Mouse (Mus musculus): Measurements from ENCODE around the gene Ptgs1.

The Ptgs1 gene

DNA sequence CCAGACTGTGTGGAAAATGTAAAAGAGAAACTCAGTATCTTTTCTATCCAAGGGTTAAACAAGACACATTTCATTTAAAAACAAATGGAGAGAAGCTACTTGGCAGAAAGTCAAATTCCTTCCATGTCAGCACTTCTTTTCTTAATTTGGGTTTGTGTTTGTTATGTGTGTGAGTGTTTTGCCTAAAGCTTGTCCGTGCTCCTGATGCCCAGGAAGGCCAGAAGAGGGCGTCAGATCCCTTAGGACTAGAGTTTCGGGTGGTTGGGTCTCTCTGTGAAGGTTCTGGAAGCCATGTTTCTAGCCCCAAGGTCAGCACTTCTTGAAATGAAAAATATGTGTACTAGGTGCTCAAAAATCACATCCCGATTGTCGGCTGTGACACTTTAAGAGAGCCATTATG is 15.8 kb upstream of the Ptgs1 start:
- DNase-seq (ENCODE audit: low read depth, low spot score) = no peak

DNA sequence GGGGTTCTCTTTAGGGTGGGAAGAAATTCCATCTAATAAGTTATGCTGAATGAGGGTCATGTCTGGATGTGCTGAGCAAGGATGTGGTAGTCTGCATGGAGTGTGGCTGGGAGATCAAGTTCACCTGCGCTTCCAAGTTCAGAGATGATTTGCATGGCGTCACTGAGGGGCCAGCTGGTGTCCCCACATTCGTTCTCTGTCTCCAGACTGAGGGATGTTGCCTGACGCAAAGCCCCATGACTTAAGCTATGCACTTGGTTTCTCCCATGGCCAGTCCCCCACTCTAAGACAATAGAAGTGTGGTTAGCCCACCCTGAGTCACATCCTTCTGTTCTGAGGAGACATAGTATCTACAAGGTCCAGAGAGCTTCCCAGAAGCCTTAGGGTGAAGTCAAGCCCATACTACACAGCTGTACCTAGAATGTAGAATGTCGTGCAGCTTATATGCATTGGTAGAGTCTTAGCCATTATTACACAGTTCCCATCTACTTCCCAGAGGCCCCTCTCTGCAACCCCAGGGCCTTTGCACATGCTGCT is 15.0 kb upstream of the Ptgs1 start:
- no peak for DNase-seq (ENCODE audit: low read depth, low spot score)

DNA sequence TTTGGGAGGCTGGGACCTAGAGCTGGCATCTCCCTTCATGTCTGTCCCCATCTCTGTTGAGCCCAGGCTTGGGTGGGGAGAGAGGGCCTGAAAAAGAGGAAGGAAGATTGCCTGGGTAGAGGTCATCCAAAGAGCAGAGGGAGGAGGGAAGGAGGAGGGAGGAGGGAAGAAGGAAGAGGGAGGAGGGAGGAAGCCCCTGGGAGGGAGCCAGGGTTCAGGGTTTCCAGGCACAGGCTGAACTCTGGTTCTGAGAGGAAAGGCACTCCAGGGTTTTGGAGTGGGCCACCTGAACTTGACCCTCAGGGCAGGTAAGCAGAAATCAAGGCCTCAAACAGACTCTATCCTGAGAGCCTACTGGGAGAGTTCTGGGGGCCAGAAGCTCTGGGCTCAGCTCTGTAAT is 13.7 kb upstream of the Ptgs1 start:
- DNase-seq (ENCODE audit: low read depth, low spot score) = no peak

DNA sequence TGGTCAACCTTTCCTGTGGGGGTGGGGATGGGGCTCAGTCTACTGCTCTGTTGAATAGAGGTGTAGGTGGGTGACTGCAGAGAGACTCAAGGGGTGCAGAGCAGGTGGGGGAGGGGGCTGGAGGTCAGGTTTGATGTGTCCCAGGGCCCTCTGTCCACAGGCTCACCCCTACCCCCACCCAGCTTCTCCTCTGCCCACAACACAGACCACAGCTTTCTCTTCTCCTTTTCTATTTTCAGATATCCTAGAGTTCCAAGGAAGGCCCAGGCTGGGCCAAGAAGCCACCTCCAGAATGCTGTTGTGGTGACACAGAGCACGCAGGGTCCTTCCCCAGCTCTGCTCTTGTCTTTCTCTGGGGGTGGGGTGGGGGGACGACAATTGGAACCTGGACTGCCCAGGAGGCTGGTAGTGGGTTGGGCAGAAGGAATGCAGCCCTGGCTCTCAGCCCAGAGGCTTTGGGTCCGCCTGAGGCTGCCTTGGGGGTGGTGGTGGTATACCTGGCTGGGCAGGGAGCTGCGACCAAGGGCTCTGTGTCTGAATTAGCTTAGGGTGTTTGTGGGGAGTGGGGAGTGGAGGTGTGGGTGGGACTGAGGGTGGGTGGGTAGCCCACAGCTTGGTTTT is 13.2 kb upstream of the Ptgs1 start:
- no peak for DNase-seq (ENCODE audit: low read depth, low spot score)

DNA sequence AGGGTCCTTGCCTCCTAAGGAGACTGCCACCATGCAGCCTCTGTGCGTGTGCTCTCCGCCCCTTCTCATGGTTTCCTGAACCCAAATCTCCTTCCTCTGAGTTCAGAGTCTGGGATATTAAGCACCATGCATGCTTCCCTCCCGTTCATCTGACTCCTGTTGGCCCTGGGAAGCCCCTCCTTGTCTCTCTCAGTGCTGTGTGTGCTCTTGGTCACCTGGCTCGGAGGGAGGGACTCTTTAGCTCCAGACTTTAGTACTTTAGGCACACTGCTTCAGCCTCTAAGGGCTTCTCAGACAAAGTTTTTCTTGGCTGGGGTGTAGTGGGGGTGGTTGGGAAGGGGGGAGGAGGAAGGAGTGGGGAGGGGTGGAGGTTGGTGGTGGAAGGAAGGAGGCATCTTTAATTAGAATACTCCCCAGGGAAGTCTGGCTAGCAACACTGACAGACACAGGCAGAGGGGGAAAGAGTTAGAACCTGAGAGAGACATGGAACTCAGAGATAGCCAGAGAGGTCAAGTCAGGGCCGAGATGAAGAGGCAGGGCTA is 12.5 kb upstream of the Ptgs1 start:
- DNase-seq (ENCODE audit: low read depth, low spot score) = no peak

DNA sequence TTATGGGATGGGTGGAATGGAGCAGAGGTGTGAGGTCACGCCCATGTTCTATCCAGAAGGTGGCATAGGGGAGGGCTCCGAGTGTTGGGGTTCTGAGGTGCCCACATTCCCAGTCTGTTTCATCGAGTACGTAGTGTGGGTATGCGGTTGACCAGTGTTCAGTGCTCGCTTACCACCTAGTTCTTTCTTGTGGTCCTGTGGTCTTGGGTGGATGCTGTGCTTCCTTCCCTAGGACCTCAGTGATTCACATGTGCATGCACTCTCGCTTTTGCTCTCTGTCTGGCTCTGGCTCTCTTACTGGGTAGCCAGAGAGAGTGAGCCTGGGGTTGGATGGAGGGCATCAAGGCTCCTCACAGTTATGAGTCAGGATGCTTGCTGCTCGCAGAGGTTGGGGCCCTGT is 10.1 kb upstream of the Ptgs1 start:
- DNase-seq (ENCODE audit: low read depth, low spot score) = no peak

DNA sequence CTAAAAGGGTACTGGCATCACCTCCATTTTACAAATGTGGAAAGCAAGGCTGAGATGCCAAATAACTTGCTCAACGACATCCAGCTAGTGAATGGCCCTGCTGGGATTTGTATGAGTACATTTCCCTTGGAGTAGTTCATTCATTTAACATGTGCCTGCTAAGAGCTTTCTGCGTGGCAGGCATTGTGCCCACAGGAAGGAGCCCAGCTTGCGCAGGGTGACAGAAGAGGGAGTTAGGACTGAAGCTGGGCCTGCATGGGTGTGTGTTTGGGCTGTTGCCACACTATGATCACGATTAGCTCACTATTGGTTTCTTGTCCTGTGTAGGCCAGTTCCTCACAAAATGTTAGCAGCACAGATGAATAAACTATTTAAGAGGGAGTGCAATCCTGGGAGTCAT is 9.3 kb upstream of the Ptgs1 start:
- DNase-seq (ENCODE audit: low read depth, low spot score) = no peak

DNA sequence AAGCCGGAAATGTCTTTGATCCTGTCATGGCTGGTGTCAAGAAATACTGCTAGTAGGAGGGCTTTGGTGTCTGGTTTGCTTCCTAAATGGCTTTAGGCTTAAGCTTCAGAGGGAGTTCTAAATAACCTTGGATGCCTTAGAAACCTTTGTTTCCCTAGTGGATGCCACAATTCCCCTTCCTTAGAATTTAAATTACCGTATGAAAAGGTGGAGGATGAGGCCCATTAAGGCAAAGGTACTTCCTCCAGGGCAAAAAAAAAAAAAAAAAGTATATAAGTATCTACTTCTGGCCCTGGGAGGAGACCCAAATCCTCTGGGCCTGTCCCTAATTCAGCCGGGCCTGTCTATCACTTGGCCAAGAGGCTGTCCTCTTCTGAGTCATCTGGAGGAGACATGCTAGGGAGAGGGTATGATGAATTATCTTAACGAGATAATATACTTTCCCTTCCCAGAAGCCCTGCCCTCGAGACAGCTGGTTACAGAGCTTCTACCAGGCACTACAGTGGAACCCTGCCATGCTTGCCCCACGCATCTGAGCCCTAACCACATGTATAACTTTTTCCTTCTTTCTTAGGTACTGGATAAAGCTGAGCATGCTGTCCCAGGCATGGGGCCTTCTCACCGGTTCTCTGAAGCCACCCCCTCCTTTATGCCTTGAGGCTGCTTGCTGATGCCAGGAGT is 7.9 kb upstream of the Ptgs1 start:
- no peak for DNase-seq (ENCODE audit: low read depth, low spot score)

DNA sequence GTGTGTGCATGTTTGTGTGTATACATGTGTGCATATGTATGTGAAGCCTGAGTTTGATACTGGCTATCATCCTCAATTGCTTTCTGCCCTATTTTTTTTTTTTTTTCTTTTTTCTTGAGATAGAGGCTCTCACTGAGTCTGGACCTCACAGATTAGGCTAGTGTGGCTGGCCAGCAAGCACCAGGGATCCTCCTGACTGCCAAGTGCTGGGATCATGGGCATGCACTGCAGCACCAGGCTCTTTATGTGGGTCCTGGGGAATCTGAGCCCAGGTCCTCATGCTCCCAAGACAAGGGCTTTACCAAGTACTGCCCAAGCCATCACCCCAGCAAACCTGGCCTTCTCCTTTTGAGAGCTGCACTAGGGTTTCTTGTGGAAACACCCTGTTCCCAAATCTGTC is 6.8 kb upstream of the Ptgs1 start:
- no peak for DNase-seq (ENCODE audit: low read depth, low spot score)

DNA sequence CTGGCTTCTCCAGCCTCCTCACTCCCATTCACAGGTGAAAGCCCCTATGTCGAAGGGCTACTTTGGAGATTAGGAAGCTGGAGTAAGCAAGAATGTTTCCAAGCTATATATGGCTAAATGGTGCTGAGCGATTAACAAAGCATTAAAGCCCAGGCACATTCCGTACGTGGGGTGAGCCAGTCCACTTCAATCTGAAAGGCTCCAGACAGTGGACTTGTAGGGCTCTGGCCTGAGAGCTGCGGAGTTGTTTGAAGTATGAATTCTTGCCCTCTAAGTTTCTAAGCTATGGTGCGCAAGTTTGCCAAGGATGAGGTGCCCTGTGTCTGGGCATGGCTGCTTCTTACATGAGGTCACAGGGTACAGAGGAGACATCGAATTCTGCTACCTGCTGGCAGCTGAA is 6.1 kb upstream of the Ptgs1 start:
- DNase-seq (ENCODE audit: low read depth, low spot score) = no peak

DNA sequence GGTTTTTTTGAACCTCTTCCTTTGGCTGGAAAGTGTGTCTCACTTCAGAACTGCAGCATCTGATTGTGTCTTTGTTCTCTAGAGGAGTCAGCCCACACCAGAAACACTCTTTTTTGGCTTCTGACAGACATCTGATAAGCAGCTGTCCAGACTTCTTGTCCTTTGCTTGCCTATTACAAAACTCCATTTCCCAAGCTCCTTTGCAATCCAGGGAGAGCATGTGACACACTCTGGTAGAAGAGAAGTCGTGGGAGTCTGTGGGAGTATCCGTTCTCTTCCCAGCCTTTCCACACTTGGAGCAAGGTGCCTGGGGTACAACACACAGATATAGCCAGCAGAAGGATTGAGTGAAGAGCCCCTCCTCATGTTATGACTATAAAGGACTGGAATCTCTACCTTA is 5.6 kb upstream of the Ptgs1 start:
- no peak for DNase-seq (ENCODE audit: low read depth, low spot score)

DNA sequence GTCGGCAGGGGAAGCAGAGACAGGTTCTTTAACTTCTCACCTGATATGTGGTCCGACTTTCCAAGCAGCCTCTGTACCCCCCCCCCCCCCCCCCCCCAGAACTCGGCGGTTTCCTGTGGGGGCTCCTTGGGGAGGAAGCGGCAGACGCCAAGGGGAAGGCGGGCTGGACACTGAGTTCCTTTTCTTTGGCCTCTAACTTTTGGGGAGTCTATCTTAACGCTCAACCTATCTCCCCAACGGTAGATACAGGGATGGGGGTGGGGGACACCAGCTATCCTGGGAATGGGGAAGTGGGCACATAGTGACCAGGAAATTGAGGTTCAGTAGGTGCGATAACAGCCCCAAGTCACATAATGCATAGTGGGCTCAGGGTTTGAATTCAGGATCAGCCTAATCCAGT is 741 bp downstream of the Ptgs1 start:
- DNase-seq (ENCODE audit: low read depth, low spot score) = no peak

DNA sequence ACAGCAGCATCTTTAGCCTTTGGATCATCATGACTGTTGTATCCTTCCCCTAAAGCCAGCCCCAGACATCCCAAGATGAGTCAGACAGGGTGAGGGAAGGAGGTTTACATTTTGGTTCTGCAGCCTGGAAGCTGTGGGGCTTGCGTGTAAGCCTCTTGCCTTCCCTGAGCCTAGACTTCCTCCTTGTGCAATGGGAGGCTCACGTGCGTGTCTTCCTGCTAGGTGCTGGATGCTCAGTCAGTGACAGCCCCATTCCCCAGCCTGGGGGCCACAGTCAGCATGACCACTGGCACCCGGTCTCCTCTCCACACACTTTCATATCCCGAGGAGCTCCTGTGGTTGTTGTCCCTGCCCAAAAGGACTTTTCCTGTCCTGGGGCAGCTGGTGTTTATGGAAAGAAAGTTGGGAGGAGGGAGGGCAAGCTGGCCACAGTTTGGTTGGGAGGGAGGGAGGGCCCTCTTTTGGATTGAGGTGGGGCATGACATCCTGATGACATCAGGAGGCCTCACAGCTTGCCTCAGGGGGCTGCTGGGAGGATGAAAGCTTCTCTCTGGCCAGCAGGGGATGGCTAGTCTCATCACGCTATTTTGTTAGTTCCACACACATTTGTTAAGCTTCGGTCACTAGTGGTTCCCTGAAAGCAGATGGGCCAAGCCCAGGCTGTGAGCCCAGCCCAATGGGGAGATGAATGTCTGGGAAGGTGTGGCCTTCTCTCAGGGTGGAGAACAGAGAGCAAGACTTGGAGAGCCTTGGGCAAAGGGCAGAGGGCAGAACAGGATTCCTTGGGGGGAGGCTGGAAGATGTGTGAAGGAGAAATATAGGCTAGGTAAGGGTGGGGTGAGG is 4.5 kb downstream of the Ptgs1 start:
- DNase-seq (ENCODE audit: low read depth, low spot score) = no peak

DNA sequence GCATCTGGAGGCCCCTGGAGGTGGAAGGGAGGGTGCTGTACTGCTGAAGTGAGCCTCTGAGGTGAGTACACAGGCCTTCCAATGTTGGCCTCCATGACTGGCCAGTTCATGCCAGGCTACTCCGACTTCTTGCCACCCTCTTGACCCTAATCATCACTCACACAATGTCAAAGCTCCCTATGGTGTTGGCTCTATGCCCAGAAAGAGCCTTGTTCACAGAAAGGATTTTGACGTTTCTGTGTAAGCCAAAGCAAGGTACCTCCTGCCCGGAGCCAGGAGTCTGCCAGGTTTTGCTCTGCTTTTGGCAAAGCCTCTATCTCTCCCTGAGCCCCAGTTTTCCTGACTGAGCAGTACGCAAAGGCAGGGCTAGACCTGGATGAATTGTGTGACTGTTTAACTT is 5.7 kb downstream of the Ptgs1 start:
- DNase-seq (ENCODE audit: low read depth, low spot score) = no peak

DNA sequence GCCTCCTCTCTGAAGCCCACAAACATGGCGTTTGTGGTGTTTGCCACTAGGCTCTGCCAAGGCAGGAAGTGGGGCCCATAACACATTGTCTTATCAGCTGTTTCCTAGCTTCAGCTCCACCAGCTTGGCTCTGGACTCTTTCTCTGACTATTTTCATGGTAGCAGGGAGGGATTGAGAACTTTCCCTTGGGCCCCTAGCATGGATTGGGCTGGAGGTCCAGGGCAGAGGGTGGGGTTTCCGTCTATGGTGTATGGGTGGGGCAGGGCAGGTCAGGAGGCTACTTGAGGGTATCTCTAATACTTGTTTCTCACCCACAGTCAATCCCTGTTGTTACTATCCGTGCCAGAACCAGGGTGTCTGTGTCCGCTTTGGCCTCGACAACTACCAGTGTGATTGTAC is 6.7 kb downstream of the Ptgs1 start:
- DNase-seq (ENCODE audit: low read depth, low spot score) = no peak

DNA sequence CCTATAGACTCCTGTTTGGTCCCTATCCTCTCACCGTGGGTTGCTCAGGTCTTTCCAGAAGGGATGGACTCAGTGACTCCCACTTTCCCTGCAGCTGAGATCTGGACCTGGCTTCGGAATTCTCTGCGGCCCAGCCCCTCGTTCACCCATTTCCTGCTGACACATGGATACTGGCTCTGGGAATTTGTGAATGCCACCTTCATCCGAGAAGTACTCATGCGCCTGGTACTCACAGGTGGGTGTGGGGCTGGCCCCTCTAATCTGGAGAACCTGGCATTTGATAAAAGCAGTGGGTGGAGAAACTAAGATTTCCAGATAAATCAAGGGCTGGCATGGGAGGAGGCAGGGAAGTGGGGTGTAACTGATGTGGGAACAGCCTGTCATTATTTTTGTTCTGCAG is 7.3 kb downstream of the Ptgs1 start:
- DNase-seq (ENCODE audit: low read depth, low spot score) = no peak

DNA sequence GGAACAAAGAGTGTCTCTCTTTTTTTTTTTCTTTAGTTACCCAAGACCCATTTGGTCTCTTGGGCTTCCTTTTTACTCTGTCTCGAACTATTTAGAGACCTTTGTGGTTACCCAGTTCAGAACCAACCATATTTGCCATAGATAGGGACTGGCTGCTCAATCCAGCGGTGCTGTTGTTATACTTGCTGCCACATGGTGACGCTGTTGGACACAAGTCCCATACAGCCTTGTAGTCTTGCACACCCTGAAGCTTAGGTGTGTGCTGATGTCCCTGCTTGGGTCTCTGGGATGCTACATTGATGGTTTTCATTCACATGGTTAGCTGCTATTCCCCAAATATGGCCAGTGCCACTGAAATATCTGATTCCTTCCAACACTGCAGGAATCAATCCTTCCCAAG is 8.2 kb downstream of the Ptgs1 start:
- no peak for DNase-seq (ENCODE audit: low read depth, low spot score)

DNA sequence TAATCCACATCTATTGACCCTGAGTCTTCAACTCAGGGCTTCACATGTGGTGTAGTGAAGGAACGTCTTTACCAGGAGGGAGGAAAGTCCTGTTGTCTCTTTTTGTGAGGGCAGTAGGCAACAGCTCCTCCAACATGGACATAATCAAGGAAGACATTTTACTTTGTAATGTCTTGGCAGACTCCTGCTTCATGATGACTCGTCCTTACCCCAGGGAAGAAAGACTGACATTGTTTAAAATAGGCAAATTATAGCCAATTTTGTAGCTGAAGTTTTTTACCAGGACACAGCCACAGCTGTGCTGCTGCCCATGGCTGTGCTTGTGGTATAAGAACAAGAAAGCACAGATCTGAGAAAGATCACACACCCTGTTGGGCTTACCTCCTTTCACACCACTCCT is 8.7 kb downstream of the Ptgs1 start:
- DNase-seq (ENCODE audit: low read depth, low spot score) = no peak

DNA sequence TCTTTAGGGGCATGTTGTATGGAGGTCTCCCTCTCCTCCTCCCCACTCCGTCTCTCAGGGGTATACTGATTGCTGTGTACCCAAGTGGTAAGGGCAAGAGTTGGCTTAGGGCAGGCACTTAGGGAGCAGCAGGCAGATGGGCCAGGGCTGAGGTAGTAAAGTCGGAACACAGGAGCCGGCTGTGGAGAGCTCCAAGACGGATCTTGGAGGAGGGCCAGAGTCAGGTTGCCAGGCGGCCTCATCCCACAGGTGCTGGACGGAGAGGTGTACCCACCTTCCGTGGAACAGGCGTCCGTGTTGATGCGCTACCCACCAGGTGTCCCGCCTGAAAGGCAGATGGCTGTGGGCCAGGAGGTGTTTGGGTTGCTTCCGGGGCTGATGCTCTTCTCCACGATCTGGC is 12.3 kb downstream of the Ptgs1 start:
- no peak for DNase-seq (ENCODE audit: low read depth, low spot score)

DNA sequence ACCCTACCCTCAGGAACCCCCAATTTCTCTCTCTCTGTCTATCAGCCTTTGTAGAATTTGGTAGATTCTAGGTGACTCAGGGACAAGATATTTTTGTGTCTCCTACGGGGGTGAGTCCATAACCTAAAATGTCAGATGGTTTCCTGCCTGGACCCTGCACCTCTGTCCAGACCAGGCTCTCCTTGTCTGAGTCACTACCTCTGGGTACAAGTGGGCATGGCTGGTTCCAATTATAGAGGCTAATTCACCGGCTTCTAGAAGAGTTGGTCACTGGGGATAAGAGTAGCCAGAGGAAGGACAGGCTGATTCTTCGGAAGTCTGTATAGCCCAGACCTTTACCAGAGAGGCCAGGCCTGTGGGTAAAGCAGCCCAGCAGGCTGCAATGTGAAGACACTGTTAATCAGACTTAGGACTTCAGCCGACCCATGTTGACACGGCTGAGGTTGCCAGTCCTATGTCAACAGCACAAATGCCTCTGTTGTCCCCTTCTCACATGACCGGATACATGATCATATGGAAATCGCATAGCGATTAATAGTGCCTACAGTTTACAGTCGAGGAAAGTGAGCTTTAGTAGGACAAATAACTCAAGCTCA is 13.2 kb downstream of the Ptgs1 start:
- no peak for DNase-seq (ENCODE audit: low read depth, low spot score)

DNA sequence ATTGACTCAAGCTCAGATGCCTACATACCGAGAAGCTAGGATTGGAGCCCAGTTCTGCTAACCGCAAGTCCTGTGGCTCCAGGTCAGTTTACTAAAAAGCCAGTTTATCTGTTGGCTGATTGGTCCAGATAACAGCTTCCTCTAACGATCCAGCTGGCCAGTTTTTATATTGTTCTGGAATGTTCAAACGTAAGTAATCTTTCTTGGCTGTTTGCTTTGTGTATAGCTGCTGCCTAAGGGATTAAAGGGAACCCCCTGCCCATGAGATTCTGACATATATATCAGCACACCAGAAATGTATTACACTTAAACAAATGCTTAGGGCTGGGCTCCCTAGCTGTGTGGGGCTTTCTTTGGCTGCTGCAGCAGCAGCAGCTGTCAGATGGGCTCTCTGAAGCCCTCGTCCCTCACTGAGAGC is 13.7 kb downstream of the Ptgs1 start:
- no peak for DNase-seq (ENCODE audit: low read depth, low spot score)

DNA sequence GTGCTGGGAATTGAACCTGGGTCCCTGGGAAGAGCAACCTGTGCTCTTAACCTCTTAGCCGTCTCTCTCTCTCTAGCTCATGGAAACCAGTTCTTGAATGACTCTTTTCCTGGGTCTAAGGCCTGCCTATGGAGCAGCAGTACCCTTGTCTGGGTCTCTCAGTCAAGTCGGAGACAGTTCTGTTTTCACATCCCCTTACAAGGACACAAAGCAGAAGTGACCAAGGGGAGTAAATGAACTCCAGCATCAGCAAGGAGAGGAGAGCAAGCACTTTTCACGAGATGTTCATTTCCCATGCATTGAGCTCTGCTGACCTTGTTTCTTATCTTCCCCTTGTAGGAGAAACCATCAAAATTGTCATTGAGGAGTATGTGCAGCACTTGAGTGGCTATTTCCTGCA is 14.5 kb downstream of the Ptgs1 start:
- no peak for DNase-seq (ENCODE audit: low read depth, low spot score)

Measured in retina, adult 2 months (tissue).